Mouse (Mus musculus) MEL-GATA-1-ER (cell line): Measurements from ENCODE around the gene Cd209e.
"Not testable (repeated sequence)": the region's sequence is repeated elsewhere in the genome, so short reads cannot be mapped to it uniquely, and the experiment has no call there.

Source experiments
- DNase-seq: peaks from one replicate; pipeline ENCODE4 v3.0.0-alpha.2; 2012; ENCODE audit warnings: low read depth; ENCODE audit errors: extremely low read depth

The Cd209e gene

GRCm38 (mm10) chr8:3854209-3854608, at the start of gene Cd209e:
Gene Cd209e, minus strand, starts transcription at chr8:3854309.
- no peak for DNase-seq

- no peak for DNase-seq
Observed at GRCm38 (mm10) chr8:3878455-3878854, 24.3 kb upstream of the Cd209e start, which contains the start of gene Cd209d. Gene Cd209d, minus strand, starts transcription at chr8:3878555.

DNA sequence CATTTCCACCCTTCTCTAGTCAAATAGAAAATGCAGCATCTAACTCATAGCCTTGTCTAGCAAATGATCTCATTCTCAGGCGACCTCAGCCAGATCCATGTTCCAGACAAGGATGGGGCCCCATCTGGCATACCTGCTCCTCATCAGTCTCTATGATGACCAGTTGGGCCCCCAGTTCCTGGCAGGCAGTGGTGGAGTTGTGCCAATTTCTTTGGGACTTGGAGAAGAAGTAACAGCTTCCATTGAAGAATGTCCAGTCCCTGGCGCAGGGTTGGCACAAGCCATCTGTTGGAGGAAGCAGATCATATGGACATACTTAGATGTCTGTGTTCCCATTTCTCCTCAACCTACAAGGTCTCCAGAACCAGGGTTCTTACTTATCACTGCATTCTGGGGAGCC, 22.0 kb upstream of the Cd209e start:
- DNase-seq = no peak

GRCm38 (mm10) chr8:3862736-3863135, 8.6 kb upstream of the Cd209e start:
- DNase-seq = not testable (repeated sequence)

GRCm38 (mm10) chr8:3803091-3803490, 51.0 kb downstream of the Cd209e start:
- peak; percentile 61 for DNase-seq
